Mouse (Mus musculus) thymus, adult 18-20 months (tissue): ENCODE data around the gene Drc3.

ENCODE experiments used
- DNase-seq, 2 experiments: peaks; one replicate each; pipeline ENCODE4 v3.0.0; 2022; ENCODE audit warnings: mixed read lengths in 2 of 2

Gene Drc3

DNA sequence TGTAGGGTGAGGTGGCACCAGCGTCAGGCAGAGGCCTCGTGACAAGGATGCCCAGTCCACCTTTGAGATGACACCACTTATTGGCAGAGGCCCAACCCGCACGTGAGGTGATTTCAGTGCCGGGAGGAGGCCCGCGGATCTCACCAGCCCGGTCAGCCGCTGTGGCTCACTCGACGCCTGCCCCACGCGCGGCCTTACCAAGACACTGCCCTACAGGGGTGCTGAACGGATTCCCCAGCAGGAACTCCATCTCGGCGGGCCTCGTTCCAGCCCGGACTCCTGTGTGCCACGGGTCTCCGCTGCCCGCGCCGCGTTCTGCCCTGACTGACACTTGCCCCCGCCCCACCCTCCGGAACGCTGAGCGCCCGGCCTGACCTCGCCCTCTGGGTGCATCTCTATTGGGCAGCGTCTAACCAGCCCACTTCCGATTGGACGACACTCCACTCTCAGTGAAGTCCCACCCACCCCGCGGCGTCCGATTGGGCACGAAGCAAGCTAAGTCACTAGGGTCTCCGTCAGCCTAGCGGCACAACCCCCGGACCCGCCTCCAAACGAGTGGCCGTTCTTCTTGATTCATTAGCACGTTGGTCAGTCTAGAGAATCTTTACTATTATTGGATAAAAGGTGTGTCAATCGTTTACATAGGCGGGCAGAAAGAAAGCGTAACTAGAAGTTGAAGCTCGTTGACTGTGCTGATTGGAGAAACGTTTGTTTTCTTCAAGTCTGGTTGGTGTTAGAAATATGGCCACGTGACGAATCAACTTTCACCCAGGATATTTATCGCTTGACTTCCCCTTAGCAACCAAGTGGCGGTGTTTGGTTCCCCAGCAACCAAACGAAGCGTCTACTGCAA is at the start of gene Drc3, which contains the start of gene Tom1l2:
Drc3 (plus strand) TSS at position 771 of the 853 bp plus-strand sequence.
Tom1l2 (minus strand) TSS at position 347 of the 853 bp plus-strand sequence.
- peak; percentile 98 for DNase-seq

DNA sequence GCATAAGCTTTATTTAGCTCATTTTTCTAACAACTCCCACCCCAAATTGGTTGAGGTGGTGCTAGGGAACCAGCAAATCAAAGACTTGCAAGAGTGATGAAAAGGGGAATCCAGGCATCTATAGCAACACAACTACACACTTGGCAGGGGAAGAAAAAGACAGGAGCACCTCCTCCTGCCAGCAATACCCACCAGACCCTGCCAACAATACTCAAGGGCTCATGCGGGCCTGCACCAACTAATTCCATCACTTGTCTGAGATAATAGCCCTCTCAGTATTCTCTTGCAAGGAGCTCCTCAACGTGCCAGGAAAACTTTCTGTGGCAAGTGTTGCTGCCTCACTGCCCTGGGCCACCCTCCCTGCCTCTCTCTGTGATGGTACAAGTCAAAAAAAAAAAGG is 49.6 kb upstream of the Drc3 start:
- DNase-seq: no peak

- no peak for DNase-seq
These were observed 47.5 kb upstream of the Drc3 start for GRCm38 (mm10) chr11:60305611-60306010.

DNA sequence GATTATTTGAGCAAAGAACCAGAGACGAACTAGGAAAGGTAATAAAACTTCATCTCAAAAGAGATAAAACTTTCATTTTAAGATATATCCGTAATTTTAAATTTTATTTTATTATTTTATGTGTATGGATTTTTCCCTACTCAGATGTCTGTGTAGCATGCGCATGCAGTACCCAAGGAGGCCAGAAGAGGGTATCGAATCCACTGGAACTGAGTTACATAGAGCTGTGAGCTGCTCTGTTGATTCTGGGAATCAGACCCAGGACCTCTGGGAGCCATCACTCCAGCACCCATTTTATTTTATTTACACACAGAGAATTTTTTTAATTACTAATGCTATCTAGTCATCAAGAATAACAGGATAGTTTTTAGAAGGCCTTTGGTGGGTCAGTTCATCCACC is 46.3 kb upstream of the Drc3 start:
- peak in 1 of 2 experiments; percentile 48 for DNase-seq

DNA sequence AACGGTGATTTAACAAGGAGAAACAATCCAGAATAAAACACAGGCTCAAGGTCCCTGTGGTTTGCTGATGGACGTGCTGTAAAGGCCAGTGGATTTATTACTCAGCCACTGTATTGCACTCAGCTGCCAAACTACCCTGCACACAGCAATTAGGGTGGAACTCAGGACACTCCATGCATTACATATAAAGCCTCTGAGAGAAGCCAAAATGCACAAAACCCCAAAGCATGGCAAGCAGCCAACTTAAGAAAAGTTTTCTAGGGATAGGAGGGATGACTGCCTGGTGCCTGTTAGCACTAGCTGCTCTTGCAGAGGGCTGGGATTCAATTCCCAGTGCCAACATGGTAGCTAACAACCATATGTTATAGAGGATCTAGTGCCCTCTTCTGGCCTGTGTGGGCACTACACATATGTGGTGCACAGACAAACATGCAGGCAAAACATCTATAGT is 45.7 kb upstream of the Drc3 start:
- no peak for DNase-seq

DNA sequence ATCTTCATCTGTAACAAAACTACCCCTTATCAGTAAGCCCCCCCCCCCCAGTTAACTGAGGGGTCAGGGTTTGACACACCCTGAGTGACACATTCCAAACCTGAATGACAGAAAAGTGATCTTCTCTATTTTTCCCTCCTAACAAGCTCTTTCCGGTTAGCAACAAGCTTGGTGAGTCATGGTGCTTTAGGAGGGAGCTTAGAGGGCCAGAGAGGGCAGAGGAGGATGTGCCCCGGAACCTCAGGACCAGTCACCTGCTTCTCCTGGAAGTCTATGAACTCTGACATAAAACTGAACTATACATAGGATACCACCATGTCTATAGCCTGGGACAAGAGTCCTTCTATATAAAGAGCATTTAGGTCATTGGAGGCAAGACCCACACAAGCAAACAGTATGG is 45.1 kb upstream of the Drc3 start:
- no peak for DNase-seq

DNA sequence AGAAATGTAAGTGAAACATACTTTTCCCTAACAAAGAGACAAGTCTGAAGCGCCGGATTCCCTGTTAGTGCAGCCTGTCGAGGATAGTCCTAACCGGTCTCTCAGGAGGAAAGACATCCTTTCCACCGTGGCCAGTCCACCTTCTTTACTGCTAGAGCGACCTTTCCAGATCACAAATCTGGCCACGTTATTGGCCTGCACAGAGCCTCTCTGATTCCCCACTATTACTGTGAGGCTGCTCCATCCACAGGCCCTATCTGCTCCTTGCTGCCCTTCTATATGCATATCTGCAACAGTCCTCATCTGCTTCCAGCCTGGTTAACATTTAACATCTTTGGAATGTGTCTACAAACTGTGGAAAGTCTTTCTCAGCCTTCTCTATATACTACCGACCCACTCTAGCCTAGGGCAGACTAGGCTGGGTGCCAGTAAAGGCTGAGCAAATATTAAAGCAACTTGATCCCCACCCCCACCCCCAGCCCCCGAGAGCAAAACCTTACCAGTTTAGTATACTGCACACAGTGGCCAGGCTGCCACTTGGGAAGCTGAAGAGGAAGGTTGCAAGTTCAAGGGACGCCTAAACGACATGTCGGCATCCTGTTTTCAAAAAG is 44.5 kb upstream of the Drc3 start:
- DNase-seq: no peak

DNA sequence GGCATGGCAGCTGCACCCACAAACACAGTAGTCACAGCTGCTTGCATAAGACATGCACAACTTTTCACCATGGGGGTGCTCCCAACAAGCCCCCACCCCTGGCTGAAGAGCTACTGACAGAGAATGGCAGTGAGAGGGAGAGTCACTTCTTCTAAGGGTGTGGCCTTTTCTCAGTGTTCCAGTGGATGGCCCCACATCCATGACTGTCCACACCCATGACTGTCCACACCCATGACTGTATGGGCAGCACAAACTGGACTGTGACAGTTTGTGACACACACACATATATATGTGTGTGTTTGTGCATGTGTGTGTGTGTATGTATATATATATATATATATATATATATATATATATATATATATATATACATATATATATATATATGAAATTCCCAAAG is 43.3 kb upstream of the Drc3 start:
- DNase-seq: no peak

GRCm38 (mm10) chr11:60311025-60311854 is 41.9 kb upstream of the Drc3 start:
- no peak for DNase-seq

DNA sequence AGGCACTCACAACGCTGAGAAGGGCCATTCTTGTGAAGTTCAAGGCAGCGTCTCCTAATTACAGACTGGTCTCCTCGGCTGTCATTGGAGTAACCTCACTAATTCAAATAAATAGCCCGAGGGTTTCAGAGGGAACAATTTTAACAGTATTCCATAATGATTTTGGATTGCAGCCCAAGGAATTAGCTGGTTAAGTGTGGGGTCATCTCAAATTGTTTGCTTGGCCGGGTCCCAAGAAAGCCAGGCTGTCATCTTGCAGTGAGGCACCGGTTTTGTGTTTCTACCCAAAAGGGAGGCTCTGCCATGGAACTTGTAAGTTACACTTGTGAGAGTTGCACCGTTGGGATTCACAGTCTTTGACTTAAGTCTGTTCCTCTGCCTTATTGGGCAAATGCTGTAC is 36.9 kb upstream of the Drc3 start:
- DNase-seq: no peak

DNA sequence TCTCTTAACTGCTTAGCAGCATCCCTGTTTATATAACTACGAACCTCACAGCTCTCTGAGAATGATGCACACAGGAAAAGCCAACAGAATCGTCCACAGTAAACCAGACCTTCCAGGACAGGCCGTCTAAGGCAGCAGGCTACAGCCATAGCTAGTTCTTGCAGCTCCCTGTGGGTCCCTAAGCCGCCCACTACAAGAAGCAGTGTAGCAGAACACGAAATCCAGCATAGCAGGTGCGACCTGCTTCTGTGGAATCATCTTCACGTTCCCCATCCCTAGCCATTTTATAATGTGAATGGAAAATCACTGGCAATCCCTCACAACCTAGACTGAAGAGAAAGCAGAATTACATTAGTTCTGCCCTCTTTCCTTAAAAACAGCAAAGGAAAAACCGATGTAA is 36.2 kb upstream of the Drc3 start:
- DNase-seq: no peak

DNA sequence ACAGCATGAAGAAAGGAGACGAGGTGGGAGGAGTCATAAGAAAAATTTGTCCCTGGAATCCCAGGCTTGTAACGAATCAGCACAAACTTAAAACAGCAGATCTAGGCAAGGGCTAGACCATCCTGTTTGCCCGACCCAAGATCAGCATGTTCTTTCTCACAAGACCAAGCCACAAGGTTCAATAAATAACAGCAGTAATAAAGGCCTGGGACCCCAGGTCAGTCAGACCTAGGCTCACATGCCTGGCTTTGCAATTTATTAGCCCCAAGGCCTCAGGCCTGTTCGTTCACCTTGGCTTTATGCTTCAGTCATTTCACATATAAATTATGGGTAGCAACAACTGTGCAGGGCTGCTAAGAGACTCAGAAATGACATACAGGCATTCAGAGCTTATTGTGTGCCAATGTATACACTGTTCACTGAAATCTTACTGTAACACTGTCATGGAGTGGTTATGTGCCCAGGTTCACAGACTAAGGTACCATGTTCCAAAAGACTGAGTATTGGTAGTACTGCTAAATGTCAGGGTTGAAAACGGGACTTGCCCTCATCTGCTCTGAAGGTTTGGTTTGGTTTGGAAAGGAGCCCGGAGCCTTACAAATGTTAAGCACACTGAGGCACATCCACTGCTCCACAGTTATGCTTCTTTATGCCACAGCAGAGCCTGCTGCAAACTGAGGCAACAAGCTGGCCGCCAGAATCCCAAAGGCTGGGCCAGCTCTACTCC is 35.6 kb upstream of the Drc3 start:
- no peak for DNase-seq

- no peak for DNase-seq
These were observed 34.4 kb upstream of the Drc3 start for GRCm38 (mm10) chr11:60318716-60319115.

DNA sequence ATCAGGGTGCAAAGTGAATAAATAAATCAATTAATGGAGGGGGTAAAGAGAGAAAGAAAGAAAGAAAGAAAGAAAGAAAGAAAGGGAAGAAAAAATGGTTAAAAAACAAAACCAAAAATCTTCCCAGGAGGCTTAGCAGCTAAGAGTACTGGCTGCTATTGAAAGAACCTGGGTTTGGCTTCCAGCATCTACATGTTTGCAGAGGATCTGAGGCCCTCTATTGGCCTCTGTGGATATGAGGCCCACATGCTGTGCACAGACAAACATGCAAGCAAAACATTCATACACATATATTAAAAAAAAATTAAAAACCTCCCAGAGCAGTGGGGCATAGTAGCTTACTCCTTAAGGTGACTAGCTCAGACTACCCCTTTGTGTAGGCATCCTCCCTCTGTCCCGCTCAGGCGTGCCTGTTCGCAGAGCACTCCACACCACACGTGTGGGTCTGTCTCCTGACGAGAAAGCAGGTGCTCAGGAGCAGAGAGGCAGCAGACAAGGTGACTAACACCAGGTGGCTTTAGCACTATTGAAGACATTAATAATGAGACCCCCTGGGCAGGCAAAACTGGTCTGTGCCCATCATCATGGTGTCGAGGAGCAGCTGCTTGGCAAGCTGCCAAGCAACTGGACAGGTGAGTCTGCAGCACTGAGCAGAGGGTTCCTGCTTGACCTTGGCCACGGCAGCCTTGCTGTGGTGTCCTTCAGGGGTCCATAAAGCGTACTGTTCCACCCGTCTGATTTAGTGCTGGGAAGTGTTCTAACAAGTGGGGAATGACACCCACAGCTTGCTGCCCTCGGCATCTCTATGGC is 33.7 kb upstream of the Drc3 start:
- no peak for DNase-seq

DNA sequence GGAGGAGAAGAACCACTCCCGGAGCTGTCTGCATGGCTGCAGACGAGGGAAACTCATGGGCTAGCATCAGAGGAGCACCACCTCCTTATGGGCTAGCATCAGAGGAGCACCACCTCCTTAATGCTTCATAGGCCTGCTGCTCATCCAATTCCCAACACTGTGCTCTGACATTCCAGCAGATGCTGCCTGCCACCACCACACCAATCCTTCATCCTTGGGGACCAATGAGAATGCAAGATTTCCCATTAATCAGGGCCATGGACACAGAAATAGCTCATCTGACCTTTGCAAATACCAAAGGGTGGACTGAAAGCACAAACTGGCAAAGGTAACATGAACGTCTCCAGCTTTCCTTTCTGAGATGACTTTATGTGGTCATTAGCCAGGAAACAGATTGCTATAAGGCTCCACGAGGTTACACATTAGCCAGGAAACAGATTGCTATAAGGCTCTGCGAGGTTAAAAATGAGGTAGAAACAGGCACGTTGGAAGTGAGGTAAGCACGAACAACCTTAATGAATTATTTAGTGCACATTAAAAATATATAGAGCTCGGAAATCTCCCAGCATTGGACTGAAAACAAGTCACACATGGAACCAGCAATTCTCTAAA is 32.6 kb upstream of the Drc3 start:
- DNase-seq: no peak

GRCm38 (mm10) chr11:60321438-60321837 is 31.7 kb upstream of the Drc3 start:
- DNase-seq: no peak

DNA sequence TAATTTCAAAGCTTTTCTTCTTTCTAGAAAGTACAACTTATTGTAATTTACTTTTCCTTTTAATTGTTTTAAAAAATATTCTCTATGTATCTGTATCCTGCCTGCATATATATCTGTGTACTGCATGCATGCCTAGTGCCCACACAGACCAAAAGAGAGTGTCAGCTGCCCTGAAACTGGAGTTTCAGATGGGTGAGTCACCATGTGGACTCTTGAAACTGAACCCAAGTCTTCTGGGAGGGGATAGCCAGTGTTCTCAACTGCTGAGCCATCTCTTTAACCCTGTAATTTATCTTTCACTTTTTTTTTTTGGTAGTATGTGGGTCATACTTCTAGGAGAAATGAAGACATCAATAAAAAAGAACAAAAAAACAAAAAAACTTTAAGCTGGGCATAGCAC is 29.4 kb upstream of the Drc3 start:
- no peak for DNase-seq

GRCm38 (mm10) chr11:60330551-60330950 is 22.6 kb upstream of the Drc3 start:
- DNase-seq: no peak

DNA sequence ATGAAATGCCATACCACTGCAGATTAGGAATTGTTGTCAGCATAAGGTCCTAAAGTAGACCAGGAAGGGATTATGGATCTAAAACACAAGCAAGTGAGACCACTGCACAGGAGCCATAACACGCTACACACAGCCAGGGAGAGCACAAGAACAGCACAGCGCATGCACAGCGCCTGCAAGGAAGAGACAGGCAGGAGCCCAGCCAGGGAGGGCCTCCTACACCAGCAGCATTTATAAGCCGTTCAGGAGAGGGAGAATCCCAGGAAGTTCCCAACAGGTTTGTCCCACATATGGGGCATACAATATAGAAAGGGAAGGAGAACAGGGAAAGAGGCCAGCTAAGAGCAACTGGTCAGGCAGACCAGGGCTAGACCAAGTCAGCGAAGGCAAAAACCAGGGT is 19.7 kb upstream of the Drc3 start:
- peak in 1 of 2 experiments; percentile 33 for DNase-seq

DNA sequence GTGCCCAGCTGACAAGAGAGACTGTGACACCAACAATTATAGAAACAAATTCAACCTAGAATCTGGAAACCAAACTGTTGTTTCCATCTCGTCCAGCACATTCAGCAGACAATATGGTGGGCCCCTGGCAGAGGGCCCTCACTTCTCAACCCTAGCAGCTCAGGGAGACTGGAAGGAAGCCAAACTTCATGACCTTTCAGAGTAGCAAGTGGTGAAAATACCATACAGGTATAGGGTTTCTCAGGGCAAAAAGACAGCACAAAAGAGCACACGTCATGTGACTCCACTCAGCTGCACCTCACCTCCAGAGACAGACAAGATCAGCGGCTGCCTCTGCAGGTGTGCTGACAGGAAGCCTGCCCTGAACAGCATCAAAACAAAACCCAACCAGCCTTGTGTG is 19.0 kb upstream of the Drc3 start:
- DNase-seq: peak; percentile 63 to 77

DNA sequence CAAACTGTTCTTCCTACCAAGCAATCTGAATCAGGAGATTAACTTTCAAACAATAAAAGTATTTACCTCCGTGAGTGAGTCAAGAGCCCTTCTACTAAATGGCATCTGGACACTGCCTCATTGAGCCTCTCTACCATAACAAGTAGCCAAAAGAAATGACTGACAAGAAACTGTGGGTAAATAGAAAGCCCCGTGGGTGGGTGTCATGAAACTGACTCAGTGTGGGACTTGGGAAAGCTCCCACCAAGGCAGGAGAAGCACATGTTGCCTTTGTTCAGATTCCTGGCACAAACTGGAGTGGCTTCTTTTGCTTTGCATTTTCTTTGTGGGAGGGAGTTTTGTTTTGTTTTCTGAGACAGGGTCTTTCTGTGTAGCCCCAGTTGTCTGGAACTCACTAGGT is 17.4 kb upstream of the Drc3 start:
- DNase-seq: no peak
